Mouse (Mus musculus) liver, embryonic 12.5 days (tissue): ENCODE data around the gene Brd3. TPM values are rescaled to one million over a fixed set of nuclear protein-coding genes. Genes with fewer than 3 reads are reported as not detected.
A peak's percentile ranks its signal among the peaks of the same experiment; 100 is the strongest.

ENCODE experiments used
- ATAC-seq: fragments of 200-750 bp; cut with Nextera tagmentation; 2 replicates; pipeline ENCODE4 v1.8.0; 2017; ENCODE audit warnings: moderate number of reproducible peaks, mild to moderate bottlenecking, moderate library complexity
- H3K27ac ChIP-seq: fragments of 300-500 bp; sonication (generic); 2 replicates; pipeline ENCODE4 v1.5.1; 2016; ENCODE audit warnings: mild to moderate bottlenecking
- H3K27me3 ChIP-seq: fragments of 300-500 bp; sonication (generic); replicated peaks from 2 replicates; pipeline ENCODE4 v1.6.1; 2016; ENCODE audit warnings: mild to moderate bottlenecking, moderate library complexity
- H3K36me3 ChIP-seq: fragments of 300-500 bp; sonication (generic); 2 replicates; pipeline ENCODE4 v1.6.1; 2016; ENCODE audit warnings: mild to moderate bottlenecking, moderate library complexity
- H3K4me1 ChIP-seq: fragments of 300-500 bp; sonication (generic); 2 replicates; pipeline ENCODE4 v1.6.1; 2016
- H3K4me2 ChIP-seq: fragments of 300-500 bp; sonication (generic); 2 replicates; pipeline ENCODE4 v1.6.1; 2016; ENCODE audit warnings: mild to moderate bottlenecking, moderate library complexity
- H3K4me3 ChIP-seq: fragments of 300-500 bp; sonication (generic); 2 replicates; pipeline ENCODE4 v1.5.1; 2016; ENCODE audit warnings: mild to moderate bottlenecking, moderate library complexity
- H3K9ac ChIP-seq: fragments of 300-500 bp; sonication (generic); 2 replicates; pipeline ENCODE4 v1.6.1; 2016; ENCODE audit warnings: mild to moderate bottlenecking, moderate library complexity
- H3K9me3 ChIP-seq: fragments of 300-500 bp; sonication (generic); replicated peaks from 2 replicates; pipeline ENCODE4 v1.6.1; 2016; ENCODE audit warnings: mild to moderate bottlenecking, moderate library complexity
- WGBS: fragments of 180-500 bp; shearing (Covaris S2); methylation state at CpG from one replicate; pipeline ENCODE4 v1.1.7; 2016; ENCODE audit not compliant: insufficient replicate concordance; 5-methylcytosine and 5-hydroxymethylcytosine counted together
- polyA plus RNA-seq: library from polyadenylated mRNA; unstranded; fragments of >200 nt; fragmentation: Nextera tagmentation; extraction: Ambion mirVana; gene quantifications from 2 replicates; pipeline ENCODE4 v1.2.1, GENCODE M21; 2016

Brd3 gene
- polyA plus RNA-seq, 1 experiment from 2014 or later, result 39.0 TPM

DNA sequence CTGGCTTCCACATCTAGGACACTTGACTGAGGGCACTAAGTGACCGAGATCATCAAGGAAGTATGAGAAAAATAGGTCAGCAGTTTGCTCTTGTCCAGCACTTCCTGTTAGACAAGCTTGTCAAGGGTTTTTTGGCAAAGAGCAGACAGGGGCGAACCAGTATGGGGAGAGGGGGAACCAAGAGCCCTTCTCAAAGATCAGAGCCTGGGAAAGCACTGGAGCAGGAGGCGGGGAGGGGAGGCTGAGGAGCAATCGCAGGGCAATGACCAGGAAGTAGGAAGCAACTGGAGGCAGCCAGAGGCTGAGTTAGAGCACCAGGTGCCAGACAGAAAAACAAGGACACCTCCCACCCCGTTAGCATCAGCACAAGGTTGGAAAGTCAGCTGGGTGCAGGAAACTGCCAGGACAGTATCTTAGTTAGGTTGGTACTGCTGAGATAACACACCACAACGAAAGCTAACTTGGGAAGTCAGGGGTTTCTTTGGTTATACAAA lies 88.8 kb downstream of the Brd3 start:
- Histone ChIP-seq H3K4me1 (peaks cover 87% of the 10 kb centered on the region), H3K4me2 (peak overlapping the region; percentile 46), H3K36me3 (no peaks in the 10 kb centered on the region), H3K9me3 (no peaks in the 10 kb centered on the region), H3K27me3 (no peaks in the 10 kb centered on the region), H3K27ac (peak overlapping the region; percentile 59; the same call in 1 of the 2 replicates), H3K4me3 (no peak overlapping the region), H3K9ac (no peak overlapping the region)
- WGBS, result 21% methylated on average over 6 of the region's 6 CpGs
- no peak for ATAC-seq

DNA sequence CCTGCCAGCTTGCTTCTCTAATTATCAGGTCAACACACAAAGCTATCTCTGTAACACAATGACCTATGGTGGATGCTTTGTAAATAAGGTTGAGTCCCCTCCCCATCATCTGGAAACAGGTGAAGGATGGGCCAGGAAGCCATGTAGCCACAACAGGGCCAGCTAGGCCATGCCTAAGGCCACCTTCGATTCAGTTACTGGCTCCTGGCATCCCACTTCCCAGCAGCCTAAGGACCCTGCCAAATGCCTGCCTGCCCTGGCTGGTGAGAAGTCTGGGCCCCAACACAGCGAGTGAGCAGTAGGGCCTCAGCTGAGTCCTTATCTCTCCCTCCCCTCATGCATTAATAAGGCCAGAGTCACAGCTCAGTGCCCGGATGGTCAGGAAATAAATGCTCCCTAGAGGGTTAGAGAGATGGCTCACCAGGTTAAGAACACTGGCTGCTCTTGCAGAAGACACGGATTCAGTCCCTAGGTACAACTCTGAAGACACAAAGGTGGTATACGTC lies 89.8 kb downstream of the Brd3 start:
- peaks cover 83% of the 10 kb centered on the region for H3K4me1 ChIP-seq
- H3K27me3 ChIP-seq, result no peaks in the 10 kb centered on the region
- H3K27ac ChIP-seq, result peak overlapping the region; percentile 59; the same call in 1 of the 2 replicates
- H3K36me3 ChIP-seq, result no peaks in the 10 kb centered on the region
- peak overlapping the region; percentile 39; the same call in 1 of the 2 replicates for H3K9ac ChIP-seq
- H3K9me3 ChIP-seq, result no peaks in the 10 kb centered on the region
- ATAC-seq, result peak; percentile 72
- 29% methylated on average over 5 of the region's 5 CpGs for WGBS
- H3K4me2 ChIP-seq, result peak overlapping the region; percentile 46
- H3K4me3 ChIP-seq, result no peak overlapping the region

DNA sequence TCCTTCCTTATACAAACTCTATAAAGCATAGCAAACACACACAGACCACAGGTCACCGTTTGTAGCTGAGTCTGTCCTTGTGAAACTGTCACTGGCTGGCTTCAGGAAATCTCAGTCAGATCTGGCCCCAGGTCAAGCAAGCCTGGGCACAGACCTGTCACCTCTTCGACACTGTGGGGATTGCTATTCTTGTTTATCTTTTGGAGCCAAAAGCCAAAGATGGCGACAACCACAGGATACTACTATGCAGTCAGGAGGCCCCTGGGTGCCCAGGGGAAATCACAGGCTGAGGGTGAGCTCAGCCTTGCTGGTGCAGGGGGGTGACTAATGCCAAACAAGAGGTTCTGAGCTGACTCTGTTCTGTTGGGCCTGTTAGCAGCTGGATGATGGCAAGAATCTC lies 91.0 kb downstream of the Brd3 start:
- Histone ChIP-seq H3K4me1 (peaks cover 92% of the 10 kb centered on the region), H3K4me2 (no peak overlapping the region), H3K27me3 (no peaks in the 10 kb centered on the region), H3K4me3 (no peak overlapping the region), H3K9ac (no peak overlapping the region), H3K36me3 (no peaks in the 10 kb centered on the region), H3K27ac (no peak overlapping the region), H3K9me3 (no peaks in the 10 kb centered on the region)
- WGBS, result 21% methylated on average over 3 of the region's 3 CpGs
- no peak for ATAC-seq

DNA sequence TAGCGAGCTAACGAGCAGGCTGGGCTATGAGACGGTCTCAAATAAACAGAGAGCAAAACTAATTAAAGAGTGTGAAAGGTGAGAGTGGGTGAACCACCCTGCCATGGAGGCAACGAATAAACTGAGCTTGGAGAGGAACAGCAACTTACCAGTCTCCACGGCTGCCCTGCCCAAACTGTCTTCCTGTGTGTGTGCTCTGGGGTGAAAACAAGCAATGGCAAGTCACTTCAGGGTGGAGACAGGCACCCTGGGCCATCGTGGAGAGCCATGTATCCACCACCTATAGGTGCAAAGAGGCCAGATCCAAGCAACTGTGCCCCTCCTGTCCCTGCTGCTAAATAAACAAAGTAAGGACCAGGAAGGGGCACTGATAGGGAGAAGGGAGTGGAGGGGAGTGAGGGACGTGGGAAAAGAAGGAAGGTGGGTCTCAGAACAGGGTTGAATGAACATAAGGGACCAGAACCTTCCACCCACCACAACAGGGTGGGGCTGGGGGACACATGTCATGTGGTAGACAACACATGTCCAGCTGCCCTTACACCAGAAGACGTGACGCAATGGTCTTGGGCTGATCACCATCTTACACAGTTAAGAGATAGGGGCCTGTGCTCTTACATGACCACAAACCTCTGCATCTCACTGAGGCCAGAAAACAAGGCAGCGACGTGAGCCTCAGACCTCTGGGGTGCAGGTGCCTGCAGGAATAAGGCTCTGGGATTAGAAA lies 92.2 kb downstream of the Brd3 start:
- 51% methylated on average over 11 of the region's 11 CpGs for WGBS

DNA sequence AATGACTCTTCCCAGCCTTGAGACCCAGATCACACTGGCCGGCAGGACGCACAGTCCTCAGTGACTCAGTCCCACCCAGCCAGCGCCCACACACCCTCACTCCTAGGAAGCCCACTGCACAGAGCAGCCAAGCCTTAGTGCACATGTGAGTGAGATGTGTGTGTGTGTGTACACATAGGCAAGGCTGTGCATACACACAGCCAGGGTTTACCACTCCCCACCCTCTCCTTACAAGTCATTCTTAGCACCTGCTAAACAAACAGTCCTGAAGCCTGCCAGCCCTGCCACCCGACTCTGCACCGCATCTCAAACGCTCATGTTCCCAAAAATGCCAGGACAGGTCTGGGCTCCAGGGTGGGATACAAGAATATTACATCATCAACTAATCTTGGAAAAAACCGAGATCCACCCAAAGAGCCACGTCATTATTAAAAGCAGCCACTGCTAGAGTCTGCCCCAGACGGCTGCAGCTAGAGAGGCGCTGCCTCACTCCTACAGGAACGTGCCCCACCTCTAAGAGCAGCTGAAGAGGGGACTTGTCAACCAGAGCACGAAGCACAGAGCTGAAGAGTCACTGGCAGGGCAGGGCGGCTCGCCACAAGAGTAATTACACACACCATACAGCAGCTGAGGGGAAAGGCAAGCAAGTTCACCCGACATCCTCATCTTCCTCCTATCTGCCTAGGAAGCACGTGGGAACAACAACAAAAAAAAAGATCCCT lies 93.4 kb downstream of the Brd3 start:
- H3K27me3 ChIP-seq, result no peaks in the 10 kb centered on the region
- WGBS, result 36% methylated on average over 16 of the region's 16 CpGs
- H3K9me3 ChIP-seq, result no peaks in the 10 kb centered on the region
- no peak overlapping the region for H3K27ac ChIP-seq
- H3K4me2 ChIP-seq, result no peak overlapping the region
- no peak overlapping the region for H3K9ac ChIP-seq
- H3K4me3 ChIP-seq, result no peak overlapping the region
- no peak for ATAC-seq
- no peaks in the 10 kb centered on the region for H3K36me3 ChIP-seq
- H3K4me1 ChIP-seq, result peaks cover 84% of the 10 kb centered on the region

More for the DNA sequence above, 92.2 kb downstream of the Brd3 start:
- Histone ChIP-seq H3K9me3 (no peaks in the 10 kb centered on the region), H3K27ac (no peak overlapping the region), H3K4me2 (no peak overlapping the region), H3K4me1 (peaks cover 95% of the 10 kb centered on the region), H3K9ac (no peak overlapping the region), H3K4me3 (no peak overlapping the region), H3K36me3 (no peaks in the 10 kb centered on the region), H3K27me3 (no peaks in the 10 kb centered on the region)
- ATAC-seq, result no peak

DNA sequence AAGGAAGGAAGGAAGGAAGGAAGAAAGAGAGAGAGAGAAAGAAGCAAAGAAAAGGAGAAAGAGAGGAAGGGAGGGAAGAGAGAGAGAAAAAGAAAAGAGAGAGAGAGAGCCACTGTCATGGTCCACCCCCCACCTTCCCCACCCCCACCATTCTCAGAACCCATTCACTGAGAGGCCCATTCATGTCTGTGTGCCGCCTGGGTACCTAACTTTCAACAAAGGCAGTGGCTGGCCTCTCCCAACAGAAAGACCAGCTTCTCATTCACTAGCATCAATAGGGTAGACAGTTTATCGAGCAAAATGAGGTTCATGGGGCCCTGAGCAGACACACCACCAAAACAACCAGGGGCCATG lies 93.9 kb downstream of the Brd3 start:
- Histone ChIP-seq H3K27ac (no peak overlapping the region), H3K27me3 (no peaks in the 10 kb centered on the region), H3K36me3 (no peaks in the 10 kb centered on the region), H3K4me3 (no peak overlapping the region), H3K9ac (no peak overlapping the region), H3K4me1 (peaks cover 83% of the 10 kb centered on the region), H3K4me2 (no peak overlapping the region), H3K9me3 (no peaks in the 10 kb centered on the region)
- no peak for ATAC-seq
- 42% methylated on average over 2 of the region's 2 CpGs for WGBS

DNA sequence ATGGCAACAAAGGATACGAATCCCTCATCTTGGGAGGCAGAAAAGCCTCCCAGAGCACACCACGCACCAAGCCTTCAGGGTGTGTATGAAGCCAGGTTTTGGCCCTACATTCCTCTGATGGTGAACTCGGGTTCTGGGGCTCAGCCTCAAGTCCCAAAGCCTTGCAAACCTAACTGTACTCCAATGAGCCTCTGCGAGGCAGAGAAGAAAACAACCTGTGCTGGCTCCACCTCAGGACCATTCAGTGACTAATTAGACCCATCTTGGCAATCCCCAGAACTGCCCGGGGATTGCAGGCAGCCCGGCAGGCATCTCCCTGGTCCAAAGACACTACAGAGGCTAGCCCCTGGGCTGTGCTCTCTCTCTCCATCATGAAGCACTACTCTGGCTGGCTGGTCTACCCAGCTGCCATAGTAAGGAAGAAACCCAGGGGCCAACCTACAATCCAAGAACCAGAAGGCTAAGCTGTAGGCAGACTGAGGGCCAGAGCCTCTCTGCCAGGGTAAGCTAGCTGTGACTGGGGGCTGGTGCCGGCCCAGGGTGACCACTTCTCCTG lies 95.1 kb downstream of the Brd3 start:
- no peaks in the 10 kb centered on the region for H3K36me3 ChIP-seq
- H3K9me3 ChIP-seq, result no peaks in the 10 kb centered on the region
- no peak overlapping the region for H3K4me3 ChIP-seq
- H3K27ac ChIP-seq, result peak overlapping the region; percentile 68
- peaks cover 82% of the 10 kb centered on the region for H3K4me1 ChIP-seq
- H3K9ac ChIP-seq, result no peak overlapping the region
- WGBS, result 38% methylated on average over 7 of the region's 7 CpGs
- H3K27me3 ChIP-seq, result no peaks in the 10 kb centered on the region
- peak overlapping the region; percentile 40 for H3K4me2 ChIP-seq
- ATAC-seq, result no peak

DNA sequence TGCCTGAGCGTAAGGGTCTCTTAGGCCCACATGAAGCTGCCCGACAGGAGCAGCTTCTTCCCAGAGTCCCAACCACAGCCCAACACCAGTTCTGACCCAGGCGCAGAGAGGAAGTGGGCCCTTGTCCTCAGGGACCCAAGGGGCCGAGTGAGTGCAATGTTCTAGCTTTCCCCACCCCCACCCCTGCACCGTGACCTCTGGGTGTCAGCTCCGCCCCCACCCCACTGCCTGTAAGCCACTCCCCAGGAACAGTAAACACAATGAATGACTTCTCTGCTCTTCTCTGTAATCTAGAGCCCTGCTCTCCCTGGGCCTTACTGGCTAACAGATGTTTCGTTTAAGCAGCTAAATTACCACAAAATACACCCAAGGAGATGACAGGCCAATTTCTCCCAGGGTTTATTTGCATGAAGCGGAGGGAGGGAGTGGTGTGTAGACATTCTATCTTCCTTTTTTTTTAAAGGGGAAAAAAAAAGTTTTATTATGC lies 95.7 kb downstream of the Brd3 start:
- peak; percentile 69 for ATAC-seq

DNA sequence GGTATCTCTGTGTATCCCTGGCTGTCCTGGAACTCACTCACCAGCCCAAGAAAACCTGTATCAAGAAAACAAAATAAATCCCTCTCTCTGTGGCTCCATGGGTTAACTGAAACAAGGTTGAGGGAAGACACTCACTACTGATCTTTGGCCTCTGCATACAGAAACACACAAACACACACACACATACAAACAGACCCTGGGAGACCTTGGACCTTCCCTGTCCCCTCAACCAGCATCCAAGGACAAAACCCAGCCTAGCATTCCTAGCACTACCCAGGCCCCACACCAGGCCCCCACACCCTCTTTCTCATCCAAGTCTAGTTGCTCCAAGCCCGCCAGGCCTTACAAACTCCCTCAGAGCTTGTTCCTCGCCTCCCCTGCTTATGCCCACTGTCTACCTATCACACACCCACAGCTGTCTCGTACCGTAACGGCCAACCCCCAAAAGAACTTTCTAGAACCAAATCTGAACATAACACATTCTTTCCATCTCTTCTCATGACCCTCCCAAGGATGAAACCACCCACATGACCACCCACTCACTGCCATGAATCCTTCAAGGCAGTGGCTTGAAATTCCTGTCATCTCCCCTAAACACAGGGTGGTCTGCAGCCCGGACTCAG lies 96.8 kb downstream of the Brd3 start:
- Histone ChIP-seq H3K9me3 (no peaks in the 10 kb centered on the region), H3K36me3 (no peaks in the 10 kb centered on the region), H3K4me2 (peak overlapping the region; percentile 40; the same call in 1 of the 2 replicates), H3K9ac (no peak overlapping the region), H3K4me1 (peaks cover 80% of the 10 kb centered on the region), H3K4me3 (no peak overlapping the region), H3K27ac (peak overlapping the region; percentile 68), H3K27me3 (no peaks in the 10 kb centered on the region)
- ATAC-seq, result no peak; the same call in 1 of the 2 replicates
- 57% methylated on average over 6 of the region's 6 CpGs for WGBS

More for the DNA sequence above, 95.7 kb downstream of the Brd3 start:
- peak overlapping the region; percentile 68 for H3K27ac ChIP-seq
- H3K4me1 ChIP-seq, result peaks cover 82% of the 10 kb centered on the region
- H3K36me3 ChIP-seq, result no peaks in the 10 kb centered on the region
- H3K9me3 ChIP-seq, result no peaks in the 10 kb centered on the region
- peak overlapping the region; percentile 29; the same call in 1 of the 2 replicates for H3K9ac ChIP-seq
- WGBS, result 12% methylated on average over 8 of the region's 8 CpGs
- H3K4me3 ChIP-seq, result no peak overlapping the region
- H3K4me2 ChIP-seq, result peak overlapping the region; percentile 40
- no peaks in the 10 kb centered on the region for H3K27me3 ChIP-seq

DNA sequence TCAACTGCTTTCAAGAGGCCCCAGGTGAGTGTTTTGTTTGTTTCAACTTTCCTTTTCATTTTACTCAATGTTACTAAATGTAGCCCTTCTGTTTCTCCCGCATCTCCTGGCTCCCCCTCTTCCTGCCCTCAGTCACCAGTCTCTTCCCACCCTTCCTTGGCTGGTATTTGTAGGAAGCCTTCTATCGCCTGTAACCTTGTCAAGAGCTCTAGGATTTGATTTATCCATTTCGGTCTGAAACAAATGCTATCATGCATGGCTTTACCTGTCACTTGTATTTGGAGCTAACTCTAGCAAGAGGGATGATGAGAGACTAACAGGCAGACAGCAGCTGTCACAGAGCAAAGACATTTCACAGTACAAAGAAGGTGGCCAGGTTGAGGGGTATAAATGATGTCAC lies 99.3 kb downstream of the Brd3 start:
- no peaks in the 10 kb centered on the region for H3K27me3 ChIP-seq
- H3K4me1 ChIP-seq, result peaks cover 77% of the 10 kb centered on the region
- no peaks in the 10 kb centered on the region for H3K36me3 ChIP-seq
- H3K4me3 ChIP-seq, result no peak overlapping the region
- WGBS, result 62% methylated on average over 3 of the region's 3 CpGs
- H3K9me3 ChIP-seq, result no peaks in the 10 kb centered on the region
- H3K4me2 ChIP-seq, result no peak overlapping the region
- H3K9ac ChIP-seq, result no peak overlapping the region
- ATAC-seq, result no peak
- H3K27ac ChIP-seq, result no peak overlapping the region

DNA sequence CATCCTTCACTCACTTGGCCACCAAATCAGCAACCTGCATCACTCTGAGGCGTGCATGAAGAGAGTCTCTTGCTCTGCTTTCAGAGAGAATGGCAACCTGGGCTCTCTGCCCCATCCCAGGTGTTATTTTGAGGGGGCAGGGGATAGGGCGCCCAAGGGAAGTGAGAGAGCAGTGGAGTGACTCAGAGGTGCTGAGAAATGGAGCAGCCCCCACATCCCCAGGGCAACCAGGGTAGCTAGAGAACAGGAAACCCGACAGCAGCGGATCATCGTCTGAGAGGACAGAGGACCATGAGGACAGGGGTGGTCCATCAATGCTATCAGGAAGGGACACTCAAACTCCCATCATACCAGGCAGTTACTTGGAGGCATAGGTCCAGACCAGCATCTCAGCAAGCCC lies 100.5 kb downstream of the Brd3 start:
- Histone ChIP-seq H3K9ac (no peak overlapping the region), H3K27me3 (no peaks in the 10 kb centered on the region), H3K4me3 (no peak overlapping the region), H3K36me3 (no peaks in the 10 kb centered on the region), H3K4me2 (no peak overlapping the region), H3K27ac (no peak overlapping the region), H3K4me1 (peaks cover 73% of the 10 kb centered on the region), H3K9me3 (no peaks in the 10 kb centered on the region)
- WGBS, result 53% methylated on average over 5 of the region's 5 CpGs
- ATAC-seq, result no peak
